Mouse (Mus musculus): ENCODE measurements around the gene Pank3. TPM values are rescaled to one million over a fixed set of nuclear protein-coding genes. Genes with fewer than 3 reads are reported as not detected.
"Not testable (repeated sequence)": the region's sequence is repeated elsewhere in the genome, so short reads cannot be mapped to it uniquely, and the experiment has no call there.

Pank3 gene
- polyA plus RNA-seq, 1 experiment from 2014 or later, result 12.4 TPM

GRCm38 (mm10) chr11:35784002-35784401 lies 14.7 kb downstream of the Pank3 start:
- Histone ChIP-seq H3K27ac (ENCODE audit: low read length) (no peak overlapping the region), H3K4me1 (ENCODE audit: insufficient read depth, low read depth, low read length) (no peaks in the 10 kb centered on the region), H3K36me3 (ENCODE audit: insufficient read depth, low read length) (peaks cover 33% of the 10 kb centered on the region), H3K27me3 (replicated peaks; ENCODE audit: insufficient read depth, low read length) (no peaks in the 10 kb centered on the region), H3K4me3 (ENCODE audit: low read depth, low read length) (no peak overlapping the region), H3K9ac (replicated peaks; ENCODE audit: low read depth) (no peak overlapping the region), H3K9me3 (ENCODE audit: low read length) (no peaks in the 10 kb centered on the region), H3K4me2 (replicated peaks; ENCODE audit: low read depth, low read length) (no peak overlapping the region)
- DNase-seq (ENCODE audit: low spot score) (no peak), ATAC-seq (no peak)
- TF ChIP-seq EP300 (IDR thresholded peaks at IDR 0.05) (no peak), CTCF (IDR thresholded peaks at IDR 0.05) (no peak)
- WGBS, result 91% methylated on average over 3 of the region's 3 CpGs

GRCm38 (mm10) chr11:35784537-35784936 lies 15.3 kb downstream of the Pank3 start:
- DNase-seq (ENCODE audit: low spot score) (no peak), ATAC-seq (no peak)
- TF ChIP-seq EP300 (IDR thresholded peaks at IDR 0.05) (no peak), CTCF (IDR thresholded peaks at IDR 0.05) (peak; percentile 7; the same call in 1 of the 2 replicates)
- no peaks in the 10 kb centered on the region for H3K4me1 ChIP-seq (ENCODE audit: insufficient read depth, low read depth, low read length)
- no peak overlapping the region for H3K27ac ChIP-seq (ENCODE audit: low read length)
- H3K36me3 ChIP-seq (ENCODE audit: insufficient read depth, low read length), result peaks cover 28% of the 10 kb centered on the region
- H3K9ac ChIP-seq (replicated peaks; ENCODE audit: low read depth), result no peak overlapping the region
- WGBS, result 93% methylated on average over 4 of the region's 4 CpGs
- H3K9me3 ChIP-seq (ENCODE audit: low read length), result no peaks in the 10 kb centered on the region
- H3K4me3 ChIP-seq (ENCODE audit: low read depth, low read length), result no peak overlapping the region
- no peak overlapping the region for H3K4me2 ChIP-seq (replicated peaks; ENCODE audit: low read depth, low read length)
- no peaks in the 10 kb centered on the region for H3K27me3 ChIP-seq (replicated peaks; ENCODE audit: insufficient read depth, low read length)

- H3K9ac ChIP-seq (replicated peaks; ENCODE audit: low read depth), result no peak overlapping the region
- TF ChIP-seq EP300 (IDR thresholded peaks at IDR 0.05) (no peak), CTCF (IDR thresholded peaks at IDR 0.05) (no peak)
- 77% methylated on average over 2 of the region's 2 CpGs for WGBS
- ATAC-seq, result no peak
- no peaks in the 10 kb centered on the region for H3K9me3 ChIP-seq (ENCODE audit: low read length)
- peaks cover 17% of the 10 kb centered on the region for H3K36me3 ChIP-seq (ENCODE audit: insufficient read depth, low read length)
- H3K27ac ChIP-seq (ENCODE audit: low read length), result no peak overlapping the region
- no peak overlapping the region for H3K4me2 ChIP-seq (replicated peaks; ENCODE audit: low read depth, low read length)
- no peak overlapping the region for H3K4me3 ChIP-seq (ENCODE audit: low read depth, low read length)
- no peak for DNase-seq (ENCODE audit: low spot score)
- no peaks in the 10 kb centered on the region for H3K27me3 ChIP-seq (replicated peaks; ENCODE audit: insufficient read depth, low read length)
- H3K4me1 ChIP-seq (ENCODE audit: insufficient read depth, low read depth, low read length), result no peaks in the 10 kb centered on the region
Measured at GRCm38 (mm10) chr11:35788443-35788842, 19.2 kb downstream of the Pank3 start.

- not testable (repeated sequence) for H3K4me1 ChIP-seq (ENCODE audit: insufficient read depth, low read depth, low read length); H3K4me3 ChIP-seq (ENCODE audit: low read depth, low read length); H3K36me3 ChIP-seq (ENCODE audit: insufficient read depth, low read length); H3K9me3 ChIP-seq (ENCODE audit: low read length); DNase-seq (ENCODE audit: low spot score); ATAC-seq; H3K27ac ChIP-seq (ENCODE audit: low read length); H3K4me2 ChIP-seq (replicated peaks; ENCODE audit: low read depth, low read length); H3K27me3 ChIP-seq (replicated peaks; ENCODE audit: insufficient read depth, low read length); H3K9ac ChIP-seq (replicated peaks; ENCODE audit: low read depth)
- WGBS, result 67% methylated on average over 5 of the region's 5 CpGs
Measured at GRCm38 (mm10) chr11:35792800-35793199, 23.5 kb downstream of the Pank3 start.

GRCm38 (mm10) chr11:35797751-35798494 lies 28.6 kb downstream of the Pank3 start:
- ATAC-seq (no peak), DNase-seq (ENCODE audit: low spot score) (no peak)
- H3K9me3 ChIP-seq (ENCODE audit: low read length), result no peaks in the 10 kb centered on the region
- no peaks in the 10 kb centered on the region for H3K36me3 ChIP-seq (ENCODE audit: insufficient read depth, low read length)
- 0 out of 2 replicates have a peak overlapping the region, but pooled peaks have one; percentile 5 for H3K4me3 ChIP-seq (ENCODE audit: low read depth, low read length)
- TF ChIP-seq EP300 (IDR thresholded peaks at IDR 0.05), result no peak
- no peak for TF ChIP-seq CTCF (IDR thresholded peaks at IDR 0.05)
- H3K4me1 ChIP-seq (ENCODE audit: insufficient read depth, low read depth, low read length), result no peaks in the 10 kb centered on the region
- 6% methylated on average over 52 of the region's 86 CpGs for WGBS
- H3K9ac ChIP-seq (replicated peaks; ENCODE audit: low read depth), result no peak overlapping the region
- peaks cover 13% of the 10 kb centered on the region for H3K27me3 ChIP-seq (replicated peaks; ENCODE audit: insufficient read depth, low read length)
- H3K4me2 ChIP-seq (replicated peaks; ENCODE audit: low read depth, low read length), result peak overlapping the region; percentile 27; the same call in 1 of the 2 replicates
- H3K27ac ChIP-seq (ENCODE audit: low read length), result no peak overlapping the region

- TF ChIP-seq CTCF (IDR thresholded peaks at IDR 0.05) (no peak), EP300 (IDR thresholded peaks at IDR 0.05) (no peak)
- Histone ChIP-seq H3K4me2 (replicated peaks; ENCODE audit: low read depth, low read length) (peak overlapping the region; percentile 27; the same call in 1 of the 2 replicates), H3K4me3 (ENCODE audit: low read depth, low read length) (no peak overlapping the region), H3K36me3 (ENCODE audit: insufficient read depth, low read length) (no peaks in the 10 kb centered on the region), H3K27ac (ENCODE audit: low read length) (no peak overlapping the region), H3K9ac (replicated peaks; ENCODE audit: low read depth) (no peak overlapping the region), H3K27me3 (replicated peaks; ENCODE audit: insufficient read depth, low read length) (peaks cover 13% of the 10 kb centered on the region), H3K9me3 (ENCODE audit: low read length) (no peaks in the 10 kb centered on the region), H3K4me1 (ENCODE audit: insufficient read depth, low read depth, low read length) (no peaks in the 10 kb centered on the region)
- WGBS, result 8% methylated on average over 22 of the region's 23 CpGs
- DNase-seq (ENCODE audit: low spot score) (no peak), ATAC-seq (no peak)
Measured at GRCm38 (mm10) chr11:35798495-35798820, 29.2 kb downstream of the Pank3 start.
